ENCODE assay signal across 13 mouse cellular contexts in genomic region chr3:105791129-105791528, GRCm38 (mm10).
"Had no signal": no experiment of that assay in that cellular context is flagged by ENCODE, and none has a peak within 500 bp of the region (broad histone marks: within the 10 kb centered on the region; RNA-seq: fewer than 3 reads in every experiment).

No protein-coding gene starts in this region.

- H3K4me1 ChIP-seq: kidney, embryonic 15.5 days; limb, embryonic 15.5 days; midbrain, embryonic 13.5 days had no signal

- DNase-seq: kidney, adult 11 months; kidney, postnatal 25 days; lung, adult 2 months; right cerebral cortex, adult 18-20 months; right cerebral cortex, postnatal 25 days; thymus, postnatal 36 days had no signal

- H3K27me3 ChIP-seq: kidney, embryonic 15.5 days; limb, embryonic 15.5 days; megakaryocyte, embryonic 14.5 days; midbrain, embryonic 13.5 days had no signal

- H3K9me3 ChIP-seq: kidney, embryonic 15.5 days; limb, embryonic 15.5 days; megakaryocyte, embryonic 14.5 days had no signal

- H3K27ac ChIP-seq: kidney, embryonic 15.5 days; left cerebral cortex, adult 2 months; limb, embryonic 15.5 days; macrophage; midbrain, embryonic 13.5 days had no signal

- H3K4me3 ChIP-seq: kidney, embryonic 15.5 days; left cerebral cortex, adult 2 months; limb, embryonic 15.5 days; megakaryocyte, embryonic 14.5 days; midbrain, embryonic 13.5 days had no signal

- H3K9ac ChIP-seq: kidney, embryonic 15.5 days; limb, embryonic 15.5 days; midbrain, embryonic 13.5 days had no signal

- ATAC-seq: lung, postnatal 0 days; midbrain, embryonic 13.5 days had no signal

- H3K4me2 ChIP-seq: kidney, embryonic 15.5 days; limb, embryonic 15.5 days; midbrain, embryonic 13.5 days had no signal

- H3K36me3 ChIP-seq: midbrain, embryonic 13.5 days had no signal
